ENCODE assay signal across 8 mouse cellular contexts in genomic region chr11:95009629-95010014, GRCm38 (mm10). TPM values are rescaled to one million over a fixed set of nuclear protein-coding genes. Genes with fewer than 3 reads are reported as not detected.
DNase-seq lines count a peak whose midpoint lies in the region; ATAC-seq lines count a peak whose summit lies in the region.

TSS of gene Samd14 (plus strand) at chr11:95009879.

- no peaks in the 10 kb centered on the region for H3K9me3 ChIP-seq in embryonic facial prominence, embryonic 13.5 days
- no peaks in the 10 kb centered on the region for H3K9me3 ChIP-seq in heart, embryonic 13.5 days
- no peaks in the 10 kb centered on the region for H3K9me3 ChIP-seq in liver, embryonic 16.5 days (replicated peaks; ENCODE audit: control insufficient read depth, low read length)
- H3K9me3 ChIP-seq in neural tube, embryonic 12.5 days, result no peaks in the 10 kb centered on the region

- peaks cover 67% of the 10 kb centered on the region for H3K4me1 ChIP-seq in embryonic facial prominence, embryonic 13.5 days
- H3K4me1 ChIP-seq in heart, embryonic 13.5 days, result peaks cover 78% of the 10 kb centered on the region
- peaks cover 59% of the 10 kb centered on the region for H3K4me1 ChIP-seq in liver, embryonic 16.5 days (ENCODE audit: control insufficient read depth, low read depth, low read length)
- peaks cover 58% of the 10 kb centered on the region for H3K4me1 ChIP-seq in neural tube, embryonic 12.5 days

- 0% methylated on average over 27 of the region's 32 CpGs for WGBS in embryonic facial prominence, embryonic 13.5 days
- under 1% methylated on average over 30 of the region's 32 CpGs for WGBS in heart, embryonic 13.5 days
- under 1% methylated on average over 31 of the region's 32 CpGs for WGBS in liver, embryonic 16.5 days (ENCODE audit: insufficient replicate concordance)
- under 1% methylated on average over 29 of the region's 32 CpGs for WGBS in neural tube, embryonic 12.5 days

- H3K36me3 ChIP-seq in embryonic facial prominence, embryonic 13.5 days, result peaks cover 32% of the 10 kb centered on the region
- H3K36me3 ChIP-seq in heart, embryonic 13.5 days, result peaks cover 18% of the 10 kb centered on the region
- peaks cover 10% of the 10 kb centered on the region for H3K36me3 ChIP-seq in liver, embryonic 16.5 days (ENCODE audit: control insufficient read depth, insufficient read depth)
- peaks cover 25% of the 10 kb centered on the region for H3K36me3 ChIP-seq in neural tube, embryonic 12.5 days

- H3K27ac ChIP-seq in embryonic facial prominence, embryonic 13.5 days, result peak within 1 kb of the TSS; percentile 97
- peak within 1 kb of the TSS; percentile 93 for H3K27ac ChIP-seq in heart, embryonic 13.5 days (replicated peaks)
- H3K27ac ChIP-seq in liver, embryonic 16.5 days (ENCODE audit: low read length), result peak within 1 kb of the TSS; percentile 98
- H3K27ac ChIP-seq in neural tube, embryonic 12.5 days, result peak within 1 kb of the TSS; percentile 93

- ATAC-seq in embryonic facial prominence, embryonic 13.5 days (ENCODE audit: insufficient number of reproducible peaks, insufficient read depth, low FRiP score, low TSS enrichment, low read depth), result peak; percentile 60; the same call in 1 of the 2 replicates
- peak; percentile 48; the same call in 1 of the 2 replicates for ATAC-seq in heart, embryonic 13.5 days (ENCODE audit: extremely low read depth, insufficient number of reproducible peaks, low FRiP score, low TSS enrichment)
- ATAC-seq in liver, embryonic 16.5 days (ENCODE audit: low read depth), result peak; percentile 27
- ATAC-seq in neural tube, embryonic 12.5 days (ENCODE audit: low FRiP score, low read depth), result peak; percentile 59

- peak; percentile 64 to 81 for DNase-seq in adrenal gland, adult (ENCODE audit: inconsistent age in 2 of 2, low spot score in 1 of 2)
- DNase-seq in adrenal gland, adult 18-20 months (ENCODE audit: low spot score in 2 of 2), result no peak
- DNase-seq in adrenal gland, postnatal 36 days, result peak; percentile 65 to 75
- peak; percentile 56 to 76 for DNase-seq in kidney, postnatal 25 days

- H3K27me3 ChIP-seq in embryonic facial prominence, embryonic 13.5 days, result no peaks in the 10 kb centered on the region
- no peaks in the 10 kb centered on the region for H3K27me3 ChIP-seq in heart, embryonic 13.5 days (replicated peaks)
- no peaks in the 10 kb centered on the region for H3K27me3 ChIP-seq in liver, embryonic 16.5 days (ENCODE audit: control insufficient read depth, insufficient read depth, low read depth, low read length)
- H3K27me3 ChIP-seq in neural tube, embryonic 12.5 days (replicated peaks), result no peaks in the 10 kb centered on the region

- H3K4me3 ChIP-seq in embryonic facial prominence, embryonic 13.5 days, result peak within 1 kb of the TSS; percentile 93
- H3K4me3 ChIP-seq in heart, embryonic 13.5 days, result peak within 1 kb of the TSS; percentile 77
- peak within 1 kb of the TSS; percentile 71 for H3K4me3 ChIP-seq in liver, embryonic 16.5 days (ENCODE audit: low read depth, low read length)
- H3K4me3 ChIP-seq in neural tube, embryonic 12.5 days, result peak within 1 kb of the TSS; percentile 80

- peak within 1 kb of the TSS; percentile 81 for H3K4me2 ChIP-seq in embryonic facial prominence, embryonic 13.5 days
- peak within 1 kb of the TSS; percentile 93 for H3K4me2 ChIP-seq in heart, embryonic 13.5 days
- H3K4me2 ChIP-seq in liver, embryonic 16.5 days (ENCODE audit: low read depth, low read length), result peak within 1 kb of the TSS; percentile 85
- H3K4me2 ChIP-seq in neural tube, embryonic 12.5 days (replicated peaks), result peak within 1 kb of the TSS; percentile 78

- H3K9ac ChIP-seq in embryonic facial prominence, embryonic 13.5 days, result peak within 1 kb of the TSS; percentile 94
- H3K9ac ChIP-seq in heart, embryonic 13.5 days, result peak within 1 kb of the TSS; percentile 93
- peak within 1 kb of the TSS; percentile 85 for H3K9ac ChIP-seq in liver, embryonic 16.5 days (ENCODE audit: low read depth, low read length)
- peak within 1 kb of the TSS; percentile 88 for H3K9ac ChIP-seq in neural tube, embryonic 12.5 days

RNA-seq across cellular contexts. Expression of gene Samd14, which starts in this region (rescaled TPM):
- 1 to 10 TPM; 3.7 TPM for total RNA-seq in adrenal gland, adult 18-20 months (2021)
- total RNA-seq in adrenal gland, postnatal 36 days (2021), result 1 to 10 TPM; 3.2 to 3.4 TPM
- 36.2 and 36.8 TPM in 2 replicates for polyA plus RNA-seq in embryonic facial prominence, embryonic 13.5 days (2015; fragmentation: Nextera tagmentation; extraction: Ambion mirVana)
- polyA plus RNA-seq in heart, embryonic 13.5 days (2015; fragmentation: Nextera tagmentation; extraction: Ambion mirVana), result 11.6 and 11.7 TPM in 2 replicates
- 27.2 and 34.7 TPM in 2 replicates for polyA plus RNA-seq in liver, embryonic 16.5 days (2015; fragmentation: Nextera tagmentation; extraction: Ambion mirVana)
- polyA plus RNA-seq in neural tube, embryonic 12.5 days (2016; fragmentation: Nextera tagmentation; extraction: Ambion mirVana), result 101 and 106 TPM in 2 replicates

Comparison
In these comparisons a context has a peak if more than half of its experiments do, and no peak if none do; other contexts are left out.
1. DNase-seq: peak in adrenal gland, adult (2 of 2), adrenal gland, postnatal 36 days (2 of 2) and kidney, postnatal 25 days (2 of 2); none in adrenal gland, adult 18-20 months (0 of 2).
2. Peak in every context shown above with its lines, with median percentiles within 50 percentile points of each other: ATAC-seq, H3K27ac ChIP-seq, H3K4me2 ChIP-seq, H3K4me3 ChIP-seq and H3K9ac ChIP-seq.